ENCODE assay signal across 8 mouse cellular contexts in the genomic region with DNA sequence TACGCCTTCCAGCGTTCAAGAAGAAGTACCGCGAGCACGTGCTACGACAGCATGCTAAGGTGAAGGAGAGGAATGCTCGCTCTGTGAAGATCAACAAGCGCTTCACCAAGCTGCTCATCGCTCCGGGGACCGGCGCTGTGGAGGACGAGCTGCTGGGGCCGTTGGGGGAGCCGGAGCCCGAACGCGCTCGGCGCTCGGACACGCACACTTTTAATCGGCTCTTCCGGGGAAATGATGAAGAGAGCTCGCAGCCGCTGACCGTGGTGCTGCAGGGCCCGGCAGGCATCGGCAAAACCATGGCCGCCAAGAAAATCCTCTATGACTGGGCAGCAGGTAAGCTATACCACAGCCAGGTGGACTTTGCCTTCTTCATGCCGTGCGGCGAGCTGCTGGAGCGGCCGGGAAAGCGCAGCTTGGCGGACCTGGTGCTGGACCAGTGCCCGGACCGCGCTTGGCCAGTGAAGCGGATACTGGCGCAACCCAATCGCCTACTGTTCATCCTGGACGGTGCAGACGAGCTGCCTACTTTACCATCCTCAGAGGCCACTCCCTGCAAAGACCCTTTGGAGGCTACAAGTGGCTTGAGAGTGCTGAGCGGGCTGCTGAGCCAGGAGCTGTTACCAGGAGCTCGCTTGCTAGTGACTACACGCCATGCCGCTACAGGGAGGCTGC. TPM values are rescaled to one million over a fixed set of nuclear protein-coding genes. Genes with fewer than 3 reads are reported as not detected.
DNase-seq lines count a peak whose midpoint lies in the region; ATAC-seq and TF ChIP-seq lines count a peak whose summit lies in the region.

No protein-coding gene starts in this region.

- H3K4me2 ChIP-seq in forebrain, embryonic 12.5 days = peak overlapping the region; percentile 90
- H3K4me2 ChIP-seq in hindbrain, embryonic 16.5 days (ENCODE audit: low read length) = peak overlapping the region; percentile 98
- peak overlapping the region; percentile 75 for H3K4me2 ChIP-seq in liver, embryonic 11.5 days
- H3K4me2 ChIP-seq in myocyte (ENCODE audit: low read depth) = no peak overlapping the region

- under 1% methylated on average over 49 of the region's 49 CpGs for WGBS in forebrain, embryonic 12.5 days
- under 1% methylated on average over 49 of the region's 49 CpGs for WGBS in hindbrain, embryonic 16.5 days
- WGBS in liver, embryonic 11.5 days = 2% methylated on average over 49 of the region's 49 CpGs

- H3K79me2 ChIP-seq in myocyte (ENCODE audit: control insufficient read depth, insufficient read depth) = no peaks in the 10 kb centered on the region

- no peaks in the 10 kb centered on the region for H3K36me3 ChIP-seq in forebrain, embryonic 12.5 days (replicated peaks)
- no peaks in the 10 kb centered on the region for H3K36me3 ChIP-seq in hindbrain, embryonic 16.5 days (ENCODE audit: control insufficient read depth, insufficient read depth, low read length)
- no peaks in the 10 kb centered on the region for H3K36me3 ChIP-seq in liver, embryonic 11.5 days (ENCODE audit: control insufficient read depth, insufficient read depth, low read length)
- H3K36me3 ChIP-seq in myocyte (ENCODE audit: control insufficient read depth, insufficient read depth) = no peaks in the 10 kb centered on the region

- peak overlapping the region; percentile 46 for H3K4me3 ChIP-seq in forebrain, embryonic 12.5 days (replicated peaks)
- H3K4me3 ChIP-seq in hindbrain, embryonic 16.5 days (ENCODE audit: low read length) = peak overlapping the region; percentile 50
- peak overlapping the region; percentile 37 for H3K4me3 ChIP-seq in liver, embryonic 11.5 days (ENCODE audit: low read depth, low read length)
- H3K4me3 ChIP-seq in myocyte = no peak overlapping the region

- peak overlapping the region; percentile 48 for H3K9ac ChIP-seq in forebrain, embryonic 12.5 days
- peak overlapping the region; percentile 58 for H3K9ac ChIP-seq in hindbrain, embryonic 16.5 days (ENCODE audit: low read depth, low read length)
- H3K9ac ChIP-seq in liver, embryonic 11.5 days (ENCODE audit: low read depth, low read length) = no peak overlapping the region

- peaks cover 77% of the 10 kb centered on the region for H3K27me3 ChIP-seq in forebrain, embryonic 12.5 days
- H3K27me3 ChIP-seq in hindbrain, embryonic 16.5 days (replicated peaks; ENCODE audit: control insufficient read depth, insufficient read depth, low read length) = peaks cover 53% of the 10 kb centered on the region
- peaks cover 55% of the 10 kb centered on the region for H3K27me3 ChIP-seq in liver, embryonic 11.5 days (replicated peaks; ENCODE audit: control insufficient read depth, insufficient read depth, low read length)
- H3K27me3 ChIP-seq in myocyte (ENCODE audit: control insufficient read depth, insufficient read depth, insufficient read length) = peaks cover 48% of the 10 kb centered on the region

- H3K4me1 ChIP-seq in forebrain, embryonic 12.5 days = peaks cover 17% of the 10 kb centered on the region
- H3K4me1 ChIP-seq in hindbrain, embryonic 16.5 days (ENCODE audit: control insufficient read depth, insufficient read depth, low read depth, low read length) = peaks cover 18% of the 10 kb centered on the region
- peaks cover 9% of the 10 kb centered on the region; the same call in 1 of the 2 replicates for H3K4me1 ChIP-seq in liver, embryonic 11.5 days (replicated peaks; ENCODE audit: control insufficient read depth, insufficient read depth, low read length)

- H3K9me3 ChIP-seq in forebrain, embryonic 12.5 days = no peaks in the 10 kb centered on the region
- H3K9me3 ChIP-seq in hindbrain, embryonic 16.5 days (ENCODE audit: control insufficient read depth, low read length) = no peaks in the 10 kb centered on the region
- H3K9me3 ChIP-seq in liver, embryonic 11.5 days (ENCODE audit: control insufficient read depth, low read length) = no peaks in the 10 kb centered on the region

- H3K27ac ChIP-seq in forebrain, embryonic 12.5 days = no peak overlapping the region
- no peak overlapping the region for H3K27ac ChIP-seq in hindbrain, embryonic 16.5 days (ENCODE audit: low read depth, low read length)
- H3K27ac ChIP-seq in liver, embryonic 11.5 days (ENCODE audit: low read depth, low read length) = no peak overlapping the region

- no peak overlapping the region for H3ac ChIP-seq in myocyte (ENCODE audit: control insufficient read depth, insufficient read length)

- peak; percentile 49; the same call in 1 of the 2 replicates for ATAC-seq in forebrain, embryonic 12.5 days (ENCODE audit: low FRiP score)
- ATAC-seq in hindbrain, embryonic 16.5 days = peak; percentile 71
- peak; percentile 29; the same call in 1 of the 2 replicates for ATAC-seq in liver, embryonic 11.5 days (replicated peaks; ENCODE audit: low FRiP score)

- TF ChIP-seq POLR2A in brain, embryonic 14.5 days (IDR thresholded peaks at IDR 0.05; ENCODE audit: borderline replicate concordance, extremely low read depth, insufficient read depth, insufficient read length, poor library complexity, severe bottlenecking) = no peak
- no peak for TF ChIP-seq POLR2A in myocyte (IDR thresholded peaks at IDR 0.05; ENCODE audit: insufficient read length, low read depth)

- DNase-seq in layer of hippocampus, postnatal 36 days = peak; percentile 29 to 35
- DNase-seq in layer of hippocampus, adult 9-11 months = no peak
- peak; percentile 68 for DNase-seq in brain, embryonic 14.5 days (ENCODE audit: low read depth)
- no peak for DNase-seq in liver, embryonic 11.5 days (ENCODE audit: low spot score)
- no peak for DNase-seq in spleen, postnatal 36 days (ENCODE audit: low spot score in 2 of 2)

- no peak for TF ChIP-seq CTCF in brain, embryonic 14.5 days (IDR thresholded peaks at IDR 0.05; ENCODE audit: borderline replicate concordance, extremely low read depth, insufficient read depth, insufficient read length)

TF ChIP-seq in myocyte, 11 proteins besides CTCF, POLR2A, EP300 and RAD21:
- TF ChIP-seq REST (IDR thresholded peaks at IDR 0.05; ENCODE audit: insufficient read depth, insufficient read length) = peak; percentile 68
- no peak for TF ChIP-seq E2F4 (IDR thresholded peaks at IDR 0.05; ENCODE audit: insufficient read depth)
TF ChIP-seq in myocyte: peak in this region for 1.

RNA-seq across cellular contexts. Expression of gene Nlrp6, which starts 1.8 kb away (rescaled TPM):
- under 1 TPM; 0.30 to 0.35 TPM for total RNA-seq in layer of hippocampus, postnatal 36 days (2021)
- polyA plus RNA-seq in brain, embryonic 14.5 days (2012; rRNA removed) = 0.18 and 0.21 TPM in 2 replicates
- polyA plus RNA-seq in forebrain, embryonic 12.5 days (2016; fragmentation: Nextera tagmentation; extraction: Ambion mirVana) = 0.13 and 0.17 TPM in 2 replicates
- 0.65 and 0.75 TPM in 2 replicates for polyA plus RNA-seq in hindbrain, embryonic 16.5 days (2015; fragmentation: Nextera tagmentation; extraction: Ambion mirVana)
- 1.3 and 1.9 TPM in 2 replicates for polyA plus RNA-seq in liver, embryonic 11.5 days (2014; fragmentation: Nextera tagmentation; extraction: Ambion mirVana)
- polyA plus RNA-seq in myocyte (2012; fragmentation: generic; extraction: Trizol) = 0.01 TPM

RNA-seq across cellular contexts. Expression of gene Pgghg, which starts 18.7 kb away (rescaled TPM):
- 1 to 10 TPM; 3.9 to 4.0 TPM for total RNA-seq in layer of hippocampus, postnatal 36 days (2021)
- 13.2 and 18.9 TPM in 2 replicates for polyA plus RNA-seq in brain, embryonic 14.5 days (2012; rRNA removed)
- polyA plus RNA-seq in forebrain, embryonic 12.5 days (2016; fragmentation: Nextera tagmentation; extraction: Ambion mirVana) = 12.7 and 12.9 TPM in 2 replicates
- 8.3 and 10.4 TPM in 2 replicates for polyA plus RNA-seq in hindbrain, embryonic 16.5 days (2015; fragmentation: Nextera tagmentation; extraction: Ambion mirVana)
- polyA plus RNA-seq in liver, embryonic 11.5 days (2014; fragmentation: Nextera tagmentation; extraction: Ambion mirVana) = 13.1 and 13.2 TPM in 2 replicates
- 11.6 TPM for polyA plus RNA-seq in myocyte (2012; fragmentation: generic; extraction: Trizol)

RNA-seq across cellular contexts. Expression of gene Cox8b, which starts 22.3 kb away (rescaled TPM):
- total RNA-seq in layer of hippocampus, postnatal 36 days (2021) = 1 to 10 TPM; 1.2 to 1.3 TPM
- polyA plus RNA-seq in brain, embryonic 14.5 days (2012; rRNA removed) = not detected in 2 replicates
- polyA plus RNA-seq in forebrain, embryonic 12.5 days (2016; fragmentation: Nextera tagmentation; extraction: Ambion mirVana) = not detected in 2 replicates
- polyA plus RNA-seq in hindbrain, embryonic 16.5 days (2015; fragmentation: Nextera tagmentation; extraction: Ambion mirVana) = 2.0 TPM in 1 of 2 replicates, not detected in the other
- 0.97 TPM in 1 of 2 replicates, not detected in the other for polyA plus RNA-seq in liver, embryonic 11.5 days (2014; fragmentation: Nextera tagmentation; extraction: Ambion mirVana)
- polyA plus RNA-seq in myocyte (2012; fragmentation: generic; extraction: Trizol) = 534 TPM

RNA-seq across cellular contexts. Expression of gene Ifitm5, which starts 27.6 kb away (rescaled TPM):
- total RNA-seq in layer of hippocampus, postnatal 36 days (2021) = not detected
- 0.78 and 7.3 TPM in 2 replicates for polyA plus RNA-seq in brain, embryonic 14.5 days (2012; rRNA removed)
- polyA plus RNA-seq in forebrain, embryonic 12.5 days (2016; fragmentation: Nextera tagmentation; extraction: Ambion mirVana) = 0.78 and 1.4 TPM in 2 replicates
- polyA plus RNA-seq in hindbrain, embryonic 16.5 days (2015; fragmentation: Nextera tagmentation; extraction: Ambion mirVana) = 0.49 and 1.7 TPM in 2 replicates
- polyA plus RNA-seq in liver, embryonic 11.5 days (2014; fragmentation: Nextera tagmentation; extraction: Ambion mirVana) = 0.58 and 0.60 TPM in 2 replicates
- polyA plus RNA-seq in myocyte (2012; fragmentation: generic; extraction: Trizol) = 0.47 TPM

RNA-seq across cellular contexts. Expression of gene Gm45717, which starts 33.2 kb away (rescaled TPM):
- not detected for total RNA-seq in layer of hippocampus, postnatal 36 days (2021)
- polyA plus RNA-seq in brain, embryonic 14.5 days (2012; rRNA removed) = not detected in 2 replicates
- not detected in 2 replicates for polyA plus RNA-seq in forebrain, embryonic 12.5 days (2016; fragmentation: Nextera tagmentation; extraction: Ambion mirVana)
- polyA plus RNA-seq in hindbrain, embryonic 16.5 days (2015; fragmentation: Nextera tagmentation; extraction: Ambion mirVana) = not detected in 2 replicates
- polyA plus RNA-seq in liver, embryonic 11.5 days (2014; fragmentation: Nextera tagmentation; extraction: Ambion mirVana) = not detected in 2 replicates
- 0.12 TPM for polyA plus RNA-seq in myocyte (2012; fragmentation: generic; extraction: Trizol)

Comparison
In these comparisons a context has a peak if more than half of its experiments do, and no peak if none do; other contexts are left out.
1. DNase-seq: peak in layer of hippocampus, postnatal 36 days (2 of 2) and brain, embryonic 14.5 days (single experiment); none in layer of hippocampus, adult 9-11 months (single experiment), liver, embryonic 11.5 days (single experiment) and spleen, postnatal 36 days (0 of 2).
2. RNA of gene Cox8b, which starts 22.3 kb away (polyA plus RNA-seq): 534 TPM in myocyte (single experiment); 0.97 TPM in liver, embryonic 11.5 days, 2.0 TPM in hindbrain, embryonic 16.5 days, not detected in brain, embryonic 14.5 days and not detected in forebrain, embryonic 12.5 days; every median in the first group is over 100 times any median in the second.
3. Peak in every context shown above with its lines, with median percentiles within 50 percentile points of each other: ATAC-seq.